Mouse (Mus musculus) common myeloid progenitor, adult 5-6 weeks (primary cell): Measurements from ENCODE around the gene Rnf25. TPM values are rescaled to one million over a fixed set of nuclear protein-coding genes. Genes with fewer than 3 reads are reported as not detected.

Experiments used
- ATAC-seq: replicated peaks from 2 replicates; pipeline ENCODE4 v1.8.0; 2016; ENCODE audit warnings: low read depth, mild to moderate bottlenecking, moderate TSS enrichment, inconsistent platforms; ENCODE audit not compliant: poor library complexity, severe bottlenecking
- total RNA-seq: library from RNA; stranded (forward); fragments of 200-1000, 187-1606 nt; gene quantifications from 2 replicates; pipeline ENCODE4 v1.2.3, GENCODE M21; 2017

The Rnf25 gene
- total RNA-seq, result 18.2 and 18.3 TPM in 2 replicates

DNA sequence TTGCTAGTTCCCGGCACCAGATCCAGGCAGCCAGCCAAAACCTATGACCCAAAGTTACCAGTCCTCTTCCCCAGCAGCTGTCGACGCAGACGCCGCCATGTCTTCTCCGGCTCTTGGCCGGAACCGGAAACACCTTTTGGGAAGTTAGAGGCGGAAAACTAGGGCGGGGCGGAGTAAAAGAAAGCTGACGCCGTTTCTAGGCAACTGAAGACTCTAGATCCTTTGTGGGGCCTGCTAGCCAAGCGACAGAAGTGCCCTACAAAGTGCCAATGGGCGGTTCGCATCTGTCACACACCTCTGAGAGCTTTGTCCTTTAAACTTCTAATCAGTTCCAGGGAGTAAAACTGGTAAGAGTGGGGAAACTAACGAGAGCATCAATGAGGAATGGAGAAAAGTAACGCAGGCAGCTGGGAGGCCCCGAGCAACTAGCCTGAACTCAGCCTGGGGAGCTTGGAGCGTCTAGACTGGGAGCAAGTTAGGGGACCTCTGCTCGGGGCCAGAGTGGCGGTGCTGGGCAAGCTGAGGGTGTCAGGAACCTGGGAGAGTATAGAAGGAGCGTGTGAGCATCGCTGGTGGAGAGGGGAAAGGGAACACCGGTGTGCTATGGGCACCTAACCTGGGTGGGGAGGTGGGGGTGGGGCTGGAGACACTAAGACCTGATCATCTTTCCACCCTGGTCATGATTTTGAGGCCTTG, at the start of gene Rnf25, which contains the start of gene Stk36:
Gene Rnf25 (minus strand): TSS at position 131 of the 696 bp plus-strand sequence.
Gene Stk36 (plus strand): TSS at position 179 of the 696 bp plus-strand sequence.
- ATAC-seq, result peak; percentile 97

DNA sequence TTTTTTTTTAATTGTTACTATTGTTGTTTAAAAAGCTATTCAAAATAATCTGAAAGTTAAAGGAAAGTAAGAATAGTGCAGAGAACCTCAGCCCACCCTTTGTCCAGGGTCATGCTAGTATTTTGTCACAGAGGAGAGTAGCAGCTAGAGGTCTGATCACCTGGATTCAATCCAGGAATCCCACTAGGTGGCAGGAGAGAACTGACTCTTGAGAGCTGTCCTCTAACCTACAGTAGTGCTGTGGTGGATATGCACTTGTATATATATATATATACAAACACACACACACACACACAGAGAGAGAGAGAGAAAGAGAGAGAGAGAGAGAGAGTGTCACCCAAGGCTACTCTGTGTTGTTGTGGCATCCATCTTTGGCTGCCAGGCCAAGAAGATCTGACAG, 42.7 kb upstream of the Rnf25 start:
- no peak for ATAC-seq

DNA sequence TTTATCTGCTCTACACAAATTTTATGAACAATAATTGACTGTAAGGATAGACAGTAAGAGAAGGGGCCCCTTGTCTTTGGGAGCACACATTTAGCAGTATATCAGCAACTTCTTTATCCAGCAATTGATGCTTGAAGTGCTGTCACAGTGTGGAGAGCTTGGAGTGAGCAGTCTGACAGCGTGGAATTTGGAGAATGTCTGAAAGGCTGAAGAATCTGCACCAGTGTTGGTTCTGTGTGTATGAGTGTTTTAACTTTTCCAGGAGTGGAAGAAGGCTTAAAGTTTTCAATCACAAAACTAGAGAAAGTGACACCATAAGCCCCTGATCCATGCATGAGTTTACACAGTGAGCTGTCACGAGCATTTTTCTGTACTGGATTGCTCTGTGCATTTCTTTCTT, 42.3 kb upstream of the Rnf25 start:
- no peak for ATAC-seq

DNA sequence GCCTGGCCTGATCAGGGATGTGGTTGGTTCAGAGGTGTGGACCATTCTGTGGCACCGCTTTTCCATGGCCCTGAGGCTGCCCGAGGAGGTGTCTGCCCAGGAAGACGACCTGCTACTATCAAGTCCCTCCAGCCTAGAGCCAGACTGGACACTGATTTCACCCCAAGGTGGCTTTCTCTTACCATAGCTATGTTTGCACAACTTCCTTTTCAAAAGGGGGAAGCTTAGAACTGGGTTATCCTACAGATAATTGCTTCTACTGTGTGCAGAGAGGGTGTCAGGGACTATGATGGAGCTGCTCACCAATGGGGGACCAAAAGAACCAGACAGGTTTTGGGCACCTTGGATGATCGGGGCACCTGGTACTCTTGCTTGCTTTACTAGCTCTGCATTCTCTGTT, 31.5 kb upstream of the Rnf25 start:
- no peak for ATAC-seq

DNA sequence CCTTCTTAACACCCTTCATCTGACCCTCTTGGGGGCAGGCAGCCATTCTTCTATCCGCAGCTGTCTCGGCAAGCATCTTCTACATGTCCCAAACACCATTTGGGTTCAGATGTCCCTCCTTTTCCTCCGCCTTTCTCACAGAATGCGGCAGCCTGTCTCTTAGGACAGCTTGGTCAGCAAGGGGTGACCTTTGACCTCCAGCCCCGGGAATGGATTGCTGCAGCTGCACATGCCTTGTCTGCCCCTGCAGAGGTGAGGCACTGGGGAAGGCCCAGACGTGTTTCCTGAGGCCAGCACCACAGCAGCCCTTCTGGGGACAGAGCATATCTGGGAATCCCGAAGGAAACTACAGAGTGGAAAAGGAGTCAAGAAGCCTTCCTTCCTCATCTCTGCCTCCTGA, 26.8 kb upstream of the Rnf25 start:
- ATAC-seq, result no peak

DNA sequence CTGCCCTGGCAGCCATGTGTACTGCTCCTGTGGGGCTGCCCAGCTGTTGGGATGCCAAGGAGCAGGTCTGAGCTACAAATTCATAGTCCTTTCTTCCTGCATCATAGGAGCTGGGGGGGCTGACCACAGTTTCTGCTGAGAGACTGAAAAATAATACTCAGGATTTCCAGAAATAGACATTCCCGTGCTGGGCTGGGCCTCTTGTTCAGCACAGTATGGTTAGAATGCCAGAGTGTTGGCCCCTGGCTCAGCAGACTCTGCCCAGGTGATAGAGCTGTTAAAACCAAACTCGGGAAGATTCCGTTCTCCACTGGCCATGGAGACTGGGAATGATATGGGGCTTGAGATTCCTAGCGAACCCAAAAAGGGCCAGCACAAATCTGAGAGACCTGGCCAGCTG, 24.9 kb upstream of the Rnf25 start:
- ATAC-seq, result no peak

DNA sequence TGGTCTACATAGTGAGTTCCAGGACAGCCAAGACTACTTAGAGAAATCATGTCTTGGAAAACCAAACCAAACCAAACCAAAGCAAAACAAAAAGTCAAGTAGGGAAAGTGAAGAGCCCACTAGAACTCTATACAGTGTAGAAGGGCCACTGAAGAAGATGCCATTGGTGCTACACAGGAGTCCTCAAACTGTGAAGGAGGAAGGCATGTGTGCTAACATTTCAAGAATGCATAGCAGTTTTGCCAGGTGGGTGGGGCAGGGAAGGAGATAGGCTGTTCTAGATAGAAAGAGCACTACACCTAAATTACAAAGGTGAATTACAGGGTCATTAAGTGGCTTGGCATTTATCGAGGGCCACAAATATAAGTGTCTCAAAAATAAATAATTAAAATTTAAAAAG, 23.0 kb upstream of the Rnf25 start:
- no peak for ATAC-seq

DNA sequence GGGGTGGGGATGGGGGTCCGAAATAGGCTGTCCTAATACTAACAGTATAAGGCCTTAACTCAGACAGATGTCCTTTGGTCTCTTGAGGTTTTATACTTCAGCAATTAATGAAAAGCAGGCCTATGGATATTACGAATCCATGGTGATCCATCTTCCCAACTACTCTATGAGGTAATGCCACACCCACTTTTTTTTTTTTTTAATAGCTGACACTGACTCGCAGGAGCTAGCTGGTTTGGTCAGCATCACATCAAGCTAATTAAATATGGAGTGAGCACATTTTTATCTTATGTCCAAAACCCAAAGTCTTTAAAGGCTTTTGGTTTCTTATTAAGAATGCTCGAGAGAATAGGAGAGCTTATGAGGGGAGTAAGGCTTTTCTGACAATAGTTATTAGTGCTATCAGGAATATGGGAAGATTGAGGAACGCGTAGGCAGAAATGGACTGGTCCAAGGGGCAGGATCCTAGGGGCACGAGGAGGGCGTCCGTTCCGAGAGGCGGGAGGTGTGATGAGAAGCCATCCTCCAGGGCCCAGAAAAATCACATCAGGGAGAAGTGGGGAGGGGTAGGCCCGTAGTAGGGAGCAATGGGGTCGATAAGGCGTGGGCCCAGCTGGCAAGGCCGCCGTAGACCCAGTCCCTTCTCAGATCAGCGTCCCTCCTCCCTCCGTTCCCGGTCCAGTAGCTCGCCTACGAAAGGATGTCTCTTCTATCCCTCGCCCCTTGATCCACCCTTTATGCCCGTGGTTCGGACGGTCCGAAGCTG, 513 bp downstream of the Rnf25 start:
- peak; percentile 58 for ATAC-seq

DNA sequence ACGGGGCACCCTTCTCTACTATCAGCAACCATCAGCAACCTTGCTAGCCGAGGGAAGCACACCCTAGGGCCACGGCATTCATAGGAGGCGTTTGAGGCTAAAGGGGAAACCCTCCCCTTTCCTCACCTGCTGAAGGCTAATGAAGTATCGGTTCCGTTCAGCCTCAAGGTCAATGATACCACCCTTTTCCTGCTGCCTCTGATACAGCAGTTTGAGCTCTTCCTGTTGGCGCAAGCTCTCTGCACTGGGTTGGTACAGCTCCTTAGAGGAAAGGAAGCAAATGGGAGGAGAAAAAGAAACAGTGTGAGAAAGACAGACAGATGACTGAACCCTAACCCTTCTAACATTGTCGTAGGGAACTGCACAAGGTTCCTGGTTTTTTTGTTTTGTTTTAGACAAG, 6.8 kb downstream of the Rnf25 start:
- peak; percentile 73 for ATAC-seq

DNA sequence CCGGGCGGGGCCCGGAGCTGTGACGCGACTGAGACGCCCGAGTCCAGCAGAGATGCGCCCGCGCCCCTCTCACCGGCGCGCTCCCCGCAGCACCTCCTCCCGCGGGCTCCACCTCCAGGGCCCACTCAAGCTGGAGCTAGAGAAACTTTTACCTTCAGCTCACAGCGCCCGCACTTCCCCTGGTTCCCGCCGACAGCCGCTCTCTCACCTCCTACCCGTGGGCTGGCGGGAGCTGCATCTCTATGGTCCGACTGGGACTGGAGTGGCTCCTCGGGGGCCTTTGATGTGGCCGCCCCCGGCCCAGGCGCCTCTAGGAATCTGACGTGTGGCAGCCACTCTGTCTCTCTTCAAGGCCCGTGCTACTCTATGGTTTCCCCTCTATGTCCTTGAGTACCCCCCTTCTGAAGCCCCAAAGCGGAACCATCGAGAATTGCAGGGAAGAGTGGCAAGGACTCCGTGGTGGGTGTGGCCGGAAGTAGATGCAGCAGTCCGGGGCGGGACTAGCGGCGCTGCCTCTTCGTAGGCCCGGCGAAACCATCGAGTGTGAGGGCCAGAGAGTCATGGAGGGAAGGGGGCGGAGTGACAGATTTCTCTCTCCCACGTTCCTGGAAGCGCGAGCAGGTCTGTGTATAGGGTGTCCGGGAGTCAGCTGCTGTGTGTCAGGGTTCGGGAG, 13.3 kb downstream of the Rnf25 start, which contains the start of the genes Zfp142 and Bcs1l:
Gene Zfp142 (minus strand): TSS at position 474 of the 673 bp plus-strand sequence.
Gene Bcs1l (plus strand): TSS at position 517 of the 673 bp plus-strand sequence.
- ATAC-seq, result peak; percentile 95

DNA sequence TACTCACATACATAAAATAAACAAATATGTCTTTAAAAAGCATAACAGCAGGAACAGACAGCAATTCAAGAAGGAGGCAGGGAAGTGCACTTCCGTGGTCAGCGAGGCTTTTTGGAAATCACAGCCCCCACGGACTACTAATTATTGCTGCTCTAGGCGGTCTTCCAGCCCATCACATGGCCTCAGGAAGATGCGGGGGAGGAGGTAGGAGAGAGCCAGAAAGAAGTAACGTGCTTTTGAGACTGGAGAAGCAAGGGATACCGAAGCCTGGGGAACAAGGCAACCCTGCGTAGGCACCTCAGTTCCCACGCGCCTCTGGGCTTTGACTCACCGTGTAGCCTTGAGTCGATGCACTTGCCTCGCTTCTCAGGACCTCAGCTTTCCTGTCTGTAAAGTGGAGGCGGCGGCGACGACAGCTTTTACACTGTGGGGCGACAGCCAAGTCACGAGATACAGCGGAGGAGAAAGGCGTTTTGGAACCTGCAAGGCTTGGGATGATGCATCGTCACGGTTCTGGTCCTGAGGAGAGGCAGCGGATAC, 13.9 kb downstream of the Rnf25 start:
- no peak for ATAC-seq

DNA sequence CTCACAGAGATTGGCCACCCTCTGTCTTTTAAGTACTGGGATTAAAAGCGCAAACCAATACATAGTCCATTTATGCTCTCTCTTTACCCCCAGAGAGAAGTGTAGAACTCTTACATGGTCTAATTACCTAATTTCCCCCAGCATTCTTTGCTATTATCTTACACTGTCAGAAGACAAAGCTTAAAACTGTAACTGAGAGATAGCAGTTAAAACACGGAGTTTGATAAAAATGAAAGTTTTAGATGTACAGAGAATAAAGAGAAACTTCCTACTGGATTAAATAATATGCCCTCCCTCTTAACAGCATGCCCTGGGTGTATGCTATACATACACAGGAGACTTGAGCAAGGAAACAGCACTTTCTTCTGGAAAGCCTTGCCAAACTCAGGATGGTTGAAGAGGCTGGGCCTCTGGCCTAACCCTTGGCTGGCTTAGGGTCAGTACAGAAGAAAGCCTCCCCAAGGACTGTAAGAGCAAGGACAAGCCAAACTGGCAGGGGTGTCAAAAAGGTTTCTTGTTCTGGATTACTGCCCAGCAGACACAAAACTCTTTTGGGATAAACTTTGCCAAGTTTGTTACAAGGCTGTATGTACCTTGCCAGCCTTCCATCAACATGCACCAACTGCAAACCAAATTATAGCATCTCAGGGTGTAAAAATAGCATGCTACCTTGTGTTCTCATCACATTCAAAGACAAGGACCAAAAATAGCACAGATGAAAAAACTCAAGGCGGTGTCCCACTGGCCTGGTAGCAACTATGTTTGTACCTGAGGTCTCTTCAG, 16.4 kb downstream of the Rnf25 start:
- ATAC-seq, result no peak

DNA sequence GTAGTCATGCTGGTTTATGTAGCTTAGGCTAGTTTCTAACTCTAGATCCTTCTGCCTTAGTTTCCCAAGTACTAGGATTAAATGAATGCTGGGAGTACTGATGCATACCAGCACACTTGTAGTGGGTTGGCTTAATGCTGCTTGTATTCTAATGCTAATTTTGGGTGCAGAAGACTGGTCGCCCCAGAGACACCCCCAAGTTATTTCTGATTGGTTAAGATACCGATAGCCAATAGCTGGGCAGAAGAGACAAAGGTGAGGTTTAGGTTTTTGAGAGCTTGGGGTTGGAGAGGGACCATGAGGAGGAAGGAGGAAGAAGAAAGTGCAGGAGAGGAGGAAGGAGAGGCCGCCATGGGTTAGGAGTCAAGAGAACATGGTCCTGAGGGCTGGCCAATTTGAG, 18.6 kb downstream of the Rnf25 start:
- no peak for ATAC-seq

DNA sequence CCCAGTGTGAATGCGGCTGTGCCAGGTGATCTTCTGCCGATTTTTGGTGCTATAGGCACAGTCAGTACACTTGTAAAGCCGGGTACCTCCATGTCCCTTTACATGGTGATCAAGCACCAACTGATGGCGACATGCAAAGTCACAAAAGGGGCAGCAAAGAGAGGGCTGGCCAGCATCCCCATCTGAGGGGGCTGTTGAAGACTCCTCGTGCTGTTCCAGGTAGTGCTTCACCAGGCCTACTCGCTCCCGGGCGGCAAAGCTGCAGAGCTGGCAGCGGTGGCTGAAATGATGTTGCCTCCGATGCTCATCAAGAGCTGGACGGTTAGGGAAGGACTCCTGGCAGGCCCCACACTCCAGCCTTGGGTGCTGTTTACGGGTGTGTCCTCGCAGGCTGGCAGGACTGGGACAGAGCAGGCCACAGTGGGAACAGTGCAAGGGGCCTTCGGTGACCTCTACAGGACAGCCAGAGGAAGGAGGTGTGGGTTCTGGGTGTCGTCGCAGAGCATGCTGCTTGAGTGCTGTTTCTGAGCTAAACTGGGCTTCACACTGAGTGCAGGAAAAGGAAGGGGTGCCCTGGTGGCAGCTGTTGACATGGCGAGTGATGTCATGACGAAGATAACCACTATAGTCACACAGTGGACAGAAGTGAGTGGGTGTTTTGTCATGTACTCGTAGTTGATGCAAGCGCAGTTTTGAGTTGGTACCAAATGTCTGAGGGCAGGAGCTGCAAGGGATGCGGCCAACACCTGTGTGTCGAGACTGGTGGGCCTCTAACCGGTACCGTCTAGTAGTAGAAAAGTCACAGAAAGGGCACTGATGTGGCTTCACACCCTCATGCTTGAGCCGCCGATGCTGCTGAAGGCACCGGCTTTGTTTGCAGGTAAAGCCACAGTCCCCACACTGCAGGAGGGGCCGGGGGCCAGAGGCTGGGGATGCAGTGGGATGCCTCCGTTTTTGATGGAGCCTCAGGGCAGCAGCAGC, 31.2 kb downstream of the Rnf25 start:
- no peak for ATAC-seq

DNA sequence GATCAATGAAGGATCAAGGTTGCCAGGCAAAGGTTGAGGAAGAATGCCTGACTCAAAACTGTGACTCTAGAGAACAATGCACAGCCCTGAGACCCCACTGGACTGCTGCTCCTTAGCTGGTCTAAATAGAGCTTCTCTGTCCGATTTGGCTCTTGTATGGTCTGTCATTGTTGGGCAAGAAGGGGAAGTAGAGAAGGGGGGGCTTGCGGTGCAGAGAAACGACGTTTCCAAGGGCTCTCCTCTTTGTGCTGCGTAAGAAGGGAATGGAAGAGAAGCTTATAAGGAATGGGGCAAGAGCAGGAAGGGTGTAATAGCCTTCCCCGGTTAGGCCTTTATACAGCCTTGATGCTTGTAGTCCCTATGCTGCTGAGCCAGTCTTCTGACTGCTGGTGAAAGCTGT, 35.4 kb downstream of the Rnf25 start:
- 0 out of 2 replicates have a peak, but pooled peaks have one; percentile 29 for ATAC-seq

DNA sequence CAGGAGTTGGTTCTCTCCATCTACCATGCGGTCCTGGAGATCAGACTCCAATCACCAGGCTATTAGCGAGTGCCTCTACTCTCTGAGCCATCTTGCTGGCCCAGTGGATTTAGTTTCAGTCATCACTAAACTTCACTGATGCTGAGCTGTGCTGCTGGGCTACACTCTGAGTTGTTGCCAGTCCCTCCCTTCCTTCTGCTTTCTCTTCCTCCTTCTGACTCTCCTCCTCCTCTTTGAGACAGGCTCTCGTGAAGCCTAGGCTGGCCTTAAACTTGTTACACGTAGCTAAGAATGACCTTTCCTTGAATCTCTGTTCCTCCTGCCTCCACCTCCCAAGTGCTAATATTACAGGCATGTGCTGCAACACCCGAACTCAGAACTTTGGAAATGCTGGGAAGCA, 42.1 kb downstream of the Rnf25 start:
- ATAC-seq, result no peak

DNA sequence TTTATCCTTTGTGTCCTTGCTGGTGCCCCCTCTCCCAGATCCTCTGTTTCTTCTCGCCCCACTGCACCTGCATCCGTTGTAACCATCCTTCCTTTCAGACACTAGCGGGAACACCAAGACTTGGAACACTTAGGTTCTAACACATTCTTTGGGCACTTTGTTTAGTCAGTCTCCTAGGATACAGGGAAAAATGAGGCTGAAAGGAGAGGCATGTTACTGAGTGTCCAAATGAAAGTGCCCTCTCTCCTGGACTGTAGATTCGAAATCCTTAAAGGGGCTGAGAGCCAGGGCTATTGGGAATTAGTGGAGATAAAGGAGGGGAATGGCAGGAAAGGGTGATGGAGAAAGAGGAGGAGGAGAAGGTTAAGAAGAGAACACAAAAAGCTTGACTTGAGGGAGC, 57.0 kb downstream of the Rnf25 start, which contains the start of gene Usp37:
Gene Usp37 (minus strand): TSS at position 101 of the 400 bp plus-strand sequence.
- ATAC-seq, result no peak
